Mouse (Mus musculus) small intestine, adult 2 months (tissue): ENCODE results near the gene Mesd.

Experiments
- CTCF ChIP-seq: fragments of 200-500 bp; IDR thresholded peaks from 2 replicates; pipeline ENCODE4 v1.5.1; 2012; ENCODE audit warnings: low read depth, mild to moderate bottlenecking, control low read depth, inconsistent platforms, low read length, moderate library complexity, mixed read lengths; ENCODE audit not compliant: insufficient replicate concordance, insufficient read length; ENCODE audit errors: extremely low read depth
- POLR2A ChIP-seq: fragments of 200-500 bp; IDR thresholded peaks from 2 replicates; pipeline ENCODE4 v1.6.1; 2012; ENCODE audit warnings: low read depth, mild to moderate bottlenecking, control low read depth, inconsistent platforms, low read length, moderate library complexity

- TF ChIP-seq CTCF (no peak), POLR2A (peak; percentile 64)
Observed at GRCm38 (mm10) chr7:83883276-83884020, 818 bp upstream of the Mesd start.
